Mouse (Mus musculus) liver, postnatal 0 days (tissue): ENCODE measurements around the gene Tnk2.

Experiments used
- CTCF ChIP-seq: sonication (generic); IDR thresholded peaks from 2 replicates; pipeline ENCODE4 v1.5.1; 2016; ENCODE audit warnings: antibody characterized with exemption, low read depth
- EP300 ChIP-seq: IDR thresholded peaks from 2 replicates; pipeline ENCODE4 v1.6.1; 2016; ENCODE audit warnings: antibody characterized with exemption, low read depth, mild to moderate bottlenecking

GRCm38 (mm10) chr16:32687221-32687620 is 43.5 kb downstream of the Tnk2 start:
- TF ChIP-seq EP300: no peak
- TF ChIP-seq CTCF: peak; percentile 30; the same call in 1 of the 2 replicates
